7 mouse cellular contexts compared by ENCODE assay signal in genomic region chr2:68320670-68321069, GRCm38 (mm10).
DNase-seq lines count a peak whose midpoint lies in the region; ATAC-seq and TF ChIP-seq lines count a peak whose summit lies in the region.

No protein-coding gene starts in this region.

- no peak for TF ChIP-seq CTCF in lung, embryonic 14.5 days (IDR thresholded peaks at IDR 0.05; ENCODE audit: low read depth)
- no peak for TF ChIP-seq CTCF in lung, adult 2 months (IDR thresholded peaks at IDR 0.05; ENCODE audit: insufficient read depth, low read length)
- TF ChIP-seq CTCF in gastrocnemius, adult 2 months (IDR thresholded peaks at IDR 0.05) = no peak

- no peak overlapping the region for H3K27ac ChIP-seq in lung, embryonic 14.5 days (ENCODE audit: low read depth)
- H3K27ac ChIP-seq in forebrain, embryonic 15.5 days (replicated peaks) = peak overlapping the region; percentile 55
- H3K27ac ChIP-seq in neural tube, embryonic 12.5 days = no peak overlapping the region
- no peak overlapping the region for H3K27ac ChIP-seq in gastrocnemius, adult 2 months

- TF ChIP-seq POLR2A in lung, adult 2 months (IDR thresholded peaks at IDR 0.05; ENCODE audit: borderline replicate concordance, extremely low read depth, low read depth, low read length) = no peak

- ATAC-seq in lung, embryonic 14.5 days (ENCODE audit: insufficient read depth) = peak; percentile 55; the same call in 1 of the 2 replicates
- peak; percentile 57; the same call in 1 of the 2 replicates for ATAC-seq in forebrain, embryonic 15.5 days (replicated peaks)
- ATAC-seq in neural tube, embryonic 12.5 days (ENCODE audit: low FRiP score, low read depth) = no peak

- H3K4me2 ChIP-seq in lung, embryonic 14.5 days = no peak overlapping the region
- H3K4me2 ChIP-seq in forebrain, embryonic 15.5 days (replicated peaks) = peak overlapping the region; percentile 30
- peak overlapping the region; percentile 9; the same call in 1 of the 2 replicates for H3K4me2 ChIP-seq in neural tube, embryonic 12.5 days (replicated peaks)

- H3K9me3 ChIP-seq in lung, embryonic 14.5 days (ENCODE audit: low read depth, low read length) = no peaks in the 10 kb centered on the region
- no peaks in the 10 kb centered on the region for H3K9me3 ChIP-seq in forebrain, embryonic 15.5 days
- no peaks in the 10 kb centered on the region for H3K9me3 ChIP-seq in neural tube, embryonic 12.5 days

- WGBS in lung, embryonic 14.5 days = 29% methylated on average over 10 of the region's 10 CpGs
- 31% methylated on average over 10 of the region's 10 CpGs for WGBS in lung, adult 2 months
- WGBS in forebrain, embryonic 15.5 days = 4% methylated on average over 10 of the region's 10 CpGs
- 22% methylated on average over 10 of the region's 10 CpGs for WGBS in neural tube, embryonic 12.5 days

- intact Hi-C loops in gastrocnemius, adult 2 months (cut with DNase I) = no loop called here

- no peaks in the 10 kb centered on the region for H3K4me1 ChIP-seq in lung, embryonic 14.5 days (ENCODE audit: insufficient read depth)
- no peaks in the 10 kb centered on the region for H3K4me1 ChIP-seq in lung, adult 2 months (ENCODE audit: control insufficient read depth, insufficient read depth, low read length)
- H3K4me1 ChIP-seq in forebrain, embryonic 15.5 days = peaks cover 24% of the 10 kb centered on the region
- H3K4me1 ChIP-seq in neural tube, embryonic 12.5 days = peaks cover 13% of the 10 kb centered on the region; the same call in 1 of the 2 replicates

- H3K36me3 ChIP-seq in lung, embryonic 14.5 days (ENCODE audit: insufficient read depth) = no peaks in the 10 kb centered on the region
- no peaks in the 10 kb centered on the region for H3K36me3 ChIP-seq in forebrain, embryonic 15.5 days
- no peaks in the 10 kb centered on the region for H3K36me3 ChIP-seq in neural tube, embryonic 12.5 days

- no peaks in the 10 kb centered on the region for H3K27me3 ChIP-seq in lung, embryonic 14.5 days (ENCODE audit: insufficient read depth, low read length)
- H3K27me3 ChIP-seq in forebrain, embryonic 15.5 days = no peaks in the 10 kb centered on the region
- H3K27me3 ChIP-seq in neural tube, embryonic 12.5 days (replicated peaks) = no peaks in the 10 kb centered on the region

- peak; percentile 77 for DNase-seq in lung, embryonic 14.5 days
- no peak for DNase-seq in lung, adult 2 months
- peak; percentile 21 to 49 for DNase-seq in kidney, postnatal 4 days
- DNase-seq in urinary bladder, postnatal 10 days (ENCODE audit: low spot score) = no peak
- DNase-seq in gastrocnemius, adult 2 months = no peak

- H3K4me3 ChIP-seq in lung, embryonic 14.5 days (ENCODE audit: low read depth, low read length) = no peak overlapping the region
- H3K4me3 ChIP-seq in lung, adult 2 months (replicated peaks; ENCODE audit: extremely low read depth, low read depth, low read length) = no peak overlapping the region
- no peak overlapping the region for H3K4me3 ChIP-seq in forebrain, embryonic 15.5 days
- no peak overlapping the region for H3K4me3 ChIP-seq in neural tube, embryonic 12.5 days
- no peak overlapping the region for H3K4me3 ChIP-seq in gastrocnemius, adult 2 months

- H3K9ac ChIP-seq in lung, embryonic 14.5 days = no peak overlapping the region
- no peak overlapping the region for H3K9ac ChIP-seq in forebrain, embryonic 15.5 days (replicated peaks)
- H3K9ac ChIP-seq in neural tube, embryonic 12.5 days = no peak overlapping the region

Comparison
In these comparisons a context has a peak if more than half of its experiments do, and no peak if none do; other contexts are left out.
1. DNase-seq: peak in lung, embryonic 14.5 days (single experiment) and kidney, postnatal 4 days (2 of 2); none in lung, adult 2 months (single experiment), urinary bladder, postnatal 10 days (single experiment) and gastrocnemius, adult 2 months (single experiment).